Mouse (Mus musculus): ENCODE results near the gene Rabggta.

The Rabggta gene

DNA sequence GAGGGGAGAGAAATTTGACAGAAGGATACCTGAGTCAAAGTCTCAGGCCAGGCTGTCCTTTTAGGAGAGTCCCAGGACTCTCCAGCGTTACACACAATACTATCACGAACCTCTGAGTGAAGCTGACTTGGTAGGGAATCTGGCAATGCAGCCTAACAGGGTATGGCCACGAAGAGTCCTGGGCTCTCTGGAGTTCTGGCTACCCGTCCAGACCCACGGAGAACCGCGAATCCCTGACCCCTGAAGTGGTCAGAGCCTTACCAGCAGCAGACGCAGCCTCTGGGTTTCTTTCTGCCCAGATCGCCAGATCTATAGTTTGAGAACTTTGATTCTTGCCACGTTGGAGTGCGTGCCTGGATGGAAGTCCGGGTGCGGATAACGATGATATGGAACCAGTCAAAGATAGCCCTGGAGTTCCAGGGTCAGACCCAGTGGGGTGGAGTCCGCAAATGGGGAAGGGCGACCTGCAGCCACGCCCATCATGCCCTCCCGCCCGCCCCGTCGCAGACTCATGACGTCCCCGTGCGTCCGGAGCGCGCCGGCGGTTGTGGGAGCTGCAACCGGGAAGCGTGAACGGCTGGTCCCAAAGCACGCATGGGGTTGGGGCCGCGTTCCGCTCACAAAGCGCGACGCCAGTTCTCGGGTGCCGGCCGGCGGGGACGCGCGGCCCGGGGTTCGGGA lies 23.3 kb upstream of the Rabggta start, which contains the start of the genes Dhrs1 and Nop9:
Gene Dhrs1 (minus strand): TSS at position 511 of the 681 bp plus-strand sequence.
Gene Nop9 (plus strand): TSS at position 514 of the 681 bp plus-strand sequence.
- H3K27me3 ChIP-seq (ENCODE audit: control insufficient read depth, insufficient read depth, low read length, poor library complexity, severe bottlenecking): no peaks in the 10 kb centered on the region
- DNase-seq (ENCODE audit: low read depth, low spot score): peak; percentile 86

DNA sequence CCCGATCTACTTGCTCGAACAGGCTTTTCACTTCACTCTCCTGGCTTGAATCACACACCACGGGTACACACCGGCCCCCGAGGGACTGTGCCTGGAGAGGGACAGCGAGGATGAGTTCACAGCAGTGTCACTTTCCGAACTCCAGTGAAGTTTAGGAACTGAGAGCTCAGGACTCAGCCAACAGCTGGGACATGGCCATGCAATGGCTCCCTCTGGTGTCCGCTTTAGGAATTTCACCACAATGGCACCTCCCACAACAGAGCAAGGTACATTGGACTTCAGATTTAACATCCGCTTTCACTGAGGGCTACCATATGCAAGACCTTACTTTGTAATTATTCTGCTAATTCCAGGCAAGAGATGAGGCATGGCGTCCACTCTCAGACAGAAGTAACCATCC lies 21.6 kb upstream of the Rabggta start:
- Histone ChIP-seq H3K27me3 (ENCODE audit: control insufficient read depth, insufficient read depth, low read length, poor library complexity, severe bottlenecking) (no peaks in the 10 kb centered on the region), H3K36me3 (ENCODE audit: control insufficient read depth, insufficient read depth, low read length, poor library complexity, severe bottlenecking) (peaks cover 5% of the 10 kb centered on the region)
- peak; percentile 95 for DNase-seq (ENCODE audit: low read depth, low spot score)

More for the DNA sequence above, 23.3 kb upstream of the Rabggta start, which contains the start of the genes Dhrs1 and Nop9:
- H3K36me3 ChIP-seq (ENCODE audit: control insufficient read depth, insufficient read depth, low read length, poor library complexity, severe bottlenecking): peaks cover 12% of the 10 kb centered on the region

DNA sequence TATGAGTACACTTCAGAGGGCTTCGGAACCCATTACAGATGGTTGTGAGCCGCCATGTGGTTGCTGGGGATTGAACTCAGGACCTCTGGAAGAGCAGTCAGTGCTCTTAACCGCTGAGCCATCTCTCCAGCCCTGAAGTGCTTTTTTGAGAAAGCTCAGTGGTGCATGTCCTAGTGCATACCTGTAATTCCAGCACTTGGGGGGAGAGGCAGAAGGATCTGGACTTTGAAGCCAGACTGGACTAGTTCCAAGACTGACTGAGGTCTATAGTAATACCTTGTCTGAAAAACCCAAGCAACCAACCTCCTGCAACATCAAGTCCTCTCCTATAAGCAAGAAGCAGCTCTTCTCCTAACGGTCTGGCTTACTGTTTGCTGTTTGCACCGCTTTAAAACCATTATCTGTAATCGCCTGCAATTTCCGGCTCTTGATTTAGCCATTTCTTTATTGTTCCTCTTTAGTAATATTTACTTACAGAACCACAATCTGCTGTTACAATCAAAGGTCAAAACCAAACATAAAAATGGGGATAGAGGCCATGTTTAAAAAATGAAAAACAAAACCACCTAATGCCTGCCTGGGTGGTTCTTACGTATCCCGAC lies 15.1 kb upstream of the Rabggta start:
- Histone ChIP-seq H3K27me3 (ENCODE audit: control insufficient read depth, insufficient read depth, low read length, poor library complexity, severe bottlenecking) (no peaks in the 10 kb centered on the region), H3K36me3 (ENCODE audit: control insufficient read depth, insufficient read depth, low read length, poor library complexity, severe bottlenecking) (peaks cover 4% of the 10 kb centered on the region; the same call in 1 of the 2 replicates)
- DNase-seq (ENCODE audit: low read depth, low spot score): no peak

DNA sequence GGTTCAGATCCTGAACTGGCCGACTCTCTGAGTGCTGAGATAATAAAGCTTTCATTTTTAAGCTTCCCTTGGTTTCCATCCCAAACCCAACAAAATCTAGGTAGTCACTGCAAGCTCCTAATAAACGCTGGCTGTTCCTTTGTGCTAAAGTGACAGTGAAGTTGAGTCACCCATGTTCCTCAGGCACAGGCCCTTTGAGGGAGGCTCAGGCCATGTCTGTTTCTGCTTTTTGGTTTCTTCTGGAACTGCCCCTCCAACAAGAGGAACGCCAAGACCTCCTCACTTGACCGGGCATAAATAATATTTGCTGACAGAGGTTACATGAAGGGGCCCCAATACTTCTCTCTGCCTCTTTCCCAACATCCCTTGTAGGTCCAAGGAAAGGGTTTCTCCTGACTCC lies 13.7 kb upstream of the Rabggta start:
- DNase-seq (ENCODE audit: low read depth, low spot score): no peak
- peaks cover 4% of the 10 kb centered on the region; the same call in 1 of the 2 replicates for H3K36me3 ChIP-seq (ENCODE audit: control insufficient read depth, insufficient read depth, low read length, poor library complexity, severe bottlenecking)
- H3K27me3 ChIP-seq (ENCODE audit: control insufficient read depth, insufficient read depth, low read length, poor library complexity, severe bottlenecking): no peaks in the 10 kb centered on the region

DNA sequence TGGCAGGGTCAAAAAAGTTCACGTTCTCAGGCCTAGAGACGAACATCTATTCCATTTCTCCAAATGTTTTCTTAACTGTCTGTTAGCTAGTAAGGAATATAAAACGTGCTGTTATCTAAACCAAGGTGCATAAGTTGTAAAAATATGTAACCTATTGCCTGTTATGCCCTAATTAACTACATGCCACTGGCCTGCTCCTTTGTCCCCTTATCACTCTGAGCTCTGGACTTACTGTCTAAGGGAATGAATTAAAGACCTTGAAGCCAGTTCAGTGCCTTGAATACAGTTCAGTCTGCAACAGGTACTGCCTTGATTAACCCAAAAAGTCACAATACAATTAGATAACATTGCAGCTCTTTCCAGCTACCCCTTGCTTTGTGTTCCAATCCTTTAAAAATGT lies 13.3 kb upstream of the Rabggta start:
- H3K36me3 ChIP-seq (ENCODE audit: control insufficient read depth, insufficient read depth, low read length, poor library complexity, severe bottlenecking): peaks cover 2% of the 10 kb centered on the region; the same call in 1 of the 2 replicates
- no peaks in the 10 kb centered on the region for H3K27me3 ChIP-seq (ENCODE audit: control insufficient read depth, insufficient read depth, low read length, poor library complexity, severe bottlenecking)
- no peak for DNase-seq (ENCODE audit: low read depth, low spot score)

DNA sequence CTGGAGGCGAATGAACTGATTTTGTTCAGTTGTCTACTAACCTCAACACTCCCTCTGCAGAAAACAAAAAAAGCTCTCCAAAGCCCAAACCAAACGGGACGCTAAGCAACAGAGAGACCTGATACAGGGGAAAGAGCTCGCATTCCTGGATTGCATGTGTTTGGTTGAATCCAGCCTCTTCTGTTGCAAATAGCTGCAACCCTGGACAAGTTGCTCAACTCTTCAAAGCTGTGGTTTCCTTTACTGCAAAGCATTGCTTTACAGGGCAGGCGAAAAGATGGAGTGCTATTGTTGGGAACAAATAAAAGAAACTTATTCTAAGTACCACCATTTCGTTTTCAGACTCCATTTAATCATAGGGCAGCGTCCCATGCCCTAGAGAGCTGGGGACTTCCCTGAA lies 12.8 kb upstream of the Rabggta start:
- H3K27me3 ChIP-seq (ENCODE audit: control insufficient read depth, insufficient read depth, low read length, poor library complexity, severe bottlenecking): no peaks in the 10 kb centered on the region
- H3K36me3 ChIP-seq (ENCODE audit: control insufficient read depth, insufficient read depth, low read length, poor library complexity, severe bottlenecking): peaks cover 2% of the 10 kb centered on the region; the same call in 1 of the 2 replicates

DNA sequence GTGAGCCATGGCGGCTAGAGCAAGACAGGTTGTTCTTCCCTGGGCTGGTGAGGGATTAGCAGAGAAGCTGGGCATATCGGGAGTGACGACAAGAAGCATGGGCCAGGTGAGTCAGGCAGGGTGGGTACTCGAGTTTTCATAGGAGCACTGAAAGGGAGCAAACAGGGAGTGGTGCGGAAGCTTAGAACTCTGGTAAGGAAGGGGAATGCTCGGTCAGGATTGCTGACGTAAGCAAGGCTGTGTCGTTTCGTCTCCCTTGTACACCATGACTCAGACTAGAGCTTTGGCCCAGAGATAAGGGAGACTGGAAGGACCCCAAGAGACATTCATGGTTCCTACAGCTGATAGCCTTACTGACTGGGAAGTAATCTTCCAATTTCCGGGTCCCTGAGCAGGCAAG lies 11.8 kb upstream of the Rabggta start:
- Histone ChIP-seq H3K27me3 (ENCODE audit: control insufficient read depth, insufficient read depth, low read length, poor library complexity, severe bottlenecking) (no peaks in the 10 kb centered on the region), H3K36me3 (ENCODE audit: control insufficient read depth, insufficient read depth, low read length, poor library complexity, severe bottlenecking) (peaks cover 2% of the 10 kb centered on the region; the same call in 1 of the 2 replicates)

More for the DNA sequence above, 12.8 kb upstream of the Rabggta start:
- DNase-seq (ENCODE audit: low read depth, low spot score): no peak

DNA sequence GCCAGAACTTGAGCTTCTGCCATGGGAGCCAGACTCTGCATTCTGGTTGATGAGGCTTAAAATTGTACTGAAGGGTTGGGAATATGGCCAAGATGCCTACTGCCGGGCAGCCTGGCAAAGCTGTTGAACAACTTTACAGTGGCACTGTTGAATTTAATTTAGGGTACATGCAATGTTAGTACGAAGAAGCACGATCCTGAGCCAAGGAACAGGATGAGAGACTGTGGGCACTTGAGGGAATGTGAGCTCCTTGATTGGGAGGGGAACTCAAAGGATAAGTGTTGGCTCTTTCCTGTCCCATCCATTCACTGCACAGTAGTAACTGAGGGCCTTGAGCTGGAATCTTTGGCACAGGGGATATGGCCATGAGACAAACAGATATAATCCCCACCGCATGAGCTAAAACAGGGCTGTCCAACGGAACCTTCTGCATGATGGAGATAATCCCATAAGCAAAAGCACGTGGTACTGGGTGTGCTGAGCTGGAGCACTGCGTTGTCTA lies 8.5 kb upstream of the Rabggta start:
- Histone ChIP-seq H3K27me3 (ENCODE audit: control insufficient read depth, insufficient read depth, low read length, poor library complexity, severe bottlenecking) (no peaks in the 10 kb centered on the region), H3K36me3 (ENCODE audit: control insufficient read depth, insufficient read depth, low read length, poor library complexity, severe bottlenecking) (no peaks in the 10 kb centered on the region)
- no peak for DNase-seq (ENCODE audit: low read depth, low spot score)

More for the DNA sequence above, 11.8 kb upstream of the Rabggta start:
- DNase-seq (ENCODE audit: low read depth, low spot score): no peak

DNA sequence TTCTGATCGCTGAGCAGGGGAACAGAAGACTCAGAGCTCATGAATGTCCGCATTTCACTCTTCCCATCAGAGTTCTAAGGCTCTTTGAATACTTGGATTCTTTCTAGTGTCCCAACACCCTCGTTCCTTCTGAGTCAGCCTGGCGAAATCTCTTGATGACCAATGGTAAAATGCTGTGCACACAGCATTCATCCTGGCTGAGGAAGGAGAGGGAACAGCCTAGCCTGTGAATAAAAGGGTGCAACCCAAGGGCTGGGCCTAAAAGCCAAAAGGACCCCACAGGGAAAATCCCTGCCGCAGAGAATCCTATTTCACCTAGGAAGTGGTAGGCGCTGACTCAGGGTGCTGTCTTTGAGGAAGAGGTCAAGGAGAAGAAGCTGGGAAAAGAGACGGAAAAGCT lies 8.1 kb upstream of the Rabggta start:
- no peaks in the 10 kb centered on the region for H3K27me3 ChIP-seq (ENCODE audit: control insufficient read depth, insufficient read depth, low read length, poor library complexity, severe bottlenecking)
- H3K36me3 ChIP-seq (ENCODE audit: control insufficient read depth, insufficient read depth, low read length, poor library complexity, severe bottlenecking): no peaks in the 10 kb centered on the region
- DNase-seq (ENCODE audit: low read depth, low spot score): no peak

DNA sequence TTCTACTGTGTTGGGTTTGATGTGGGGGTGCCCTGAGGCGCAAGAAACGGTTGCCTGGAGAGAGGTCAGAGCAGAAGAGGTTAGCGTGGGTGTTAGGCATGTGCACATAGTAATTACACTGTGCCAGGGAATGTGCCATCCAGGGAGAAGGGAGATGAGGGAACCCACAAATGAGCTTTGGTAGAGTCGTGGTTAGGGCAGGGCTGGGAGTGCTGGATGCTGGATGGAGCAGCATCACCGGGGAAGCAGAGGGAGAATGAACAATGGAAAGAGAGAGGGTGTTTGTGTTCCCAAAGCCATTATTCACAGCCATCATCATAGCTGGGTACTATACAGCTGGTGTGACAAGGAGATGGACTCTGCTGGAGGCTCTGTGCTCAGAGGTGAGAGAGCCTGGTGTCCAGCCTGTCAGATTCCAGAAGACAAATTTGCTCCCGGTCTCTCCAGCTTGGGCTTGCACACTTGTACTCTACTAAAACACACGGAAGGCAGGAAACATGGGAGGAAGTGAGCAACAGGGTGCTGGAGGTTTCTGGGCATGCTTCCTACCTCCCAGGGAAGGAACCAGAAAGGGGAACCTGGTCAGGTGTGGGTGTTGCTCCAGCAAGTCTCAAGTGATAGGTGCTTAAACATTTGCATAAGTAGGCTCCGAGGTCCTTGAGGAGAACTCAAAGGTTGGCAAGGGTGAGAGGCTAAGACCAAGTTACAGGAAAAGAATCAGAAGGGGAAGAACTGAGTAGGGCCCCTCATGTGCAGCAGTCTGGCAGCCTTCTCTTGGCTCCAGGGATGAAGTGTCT lies 6.0 kb upstream of the Rabggta start:
- DNase-seq (ENCODE audit: low read depth, low spot score): peak; percentile 63
- no peaks in the 10 kb centered on the region for H3K27me3 ChIP-seq (ENCODE audit: control insufficient read depth, insufficient read depth, low read length, poor library complexity, severe bottlenecking)
- no peaks in the 10 kb centered on the region for H3K36me3 ChIP-seq (ENCODE audit: control insufficient read depth, insufficient read depth, low read length, poor library complexity, severe bottlenecking)

DNA sequence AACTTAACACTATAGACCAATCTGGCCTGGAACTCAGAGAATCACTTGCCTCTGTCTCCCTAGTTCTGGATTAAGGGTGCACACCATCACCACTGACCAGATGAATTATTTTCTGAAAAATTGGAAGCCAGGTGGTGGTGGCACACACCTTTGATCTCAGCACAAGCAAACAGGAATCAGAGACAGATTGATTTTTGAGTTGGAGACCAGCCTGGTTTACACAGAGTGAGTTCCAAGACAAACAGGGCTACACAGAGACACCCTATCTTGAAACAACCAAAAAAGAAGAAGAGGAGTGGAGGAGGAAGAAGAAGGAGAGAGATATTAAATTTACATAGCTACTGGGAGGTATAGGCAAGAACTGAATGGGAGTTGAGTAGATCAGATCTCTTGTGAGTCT lies 4.2 kb upstream of the Rabggta start:
- DNase-seq (ENCODE audit: low read depth, low spot score): no peak
- H3K27me3 ChIP-seq (ENCODE audit: control insufficient read depth, insufficient read depth, low read length, poor library complexity, severe bottlenecking): no peaks in the 10 kb centered on the region
- H3K36me3 ChIP-seq (ENCODE audit: control insufficient read depth, insufficient read depth, low read length, poor library complexity, severe bottlenecking): no peaks in the 10 kb centered on the region

DNA sequence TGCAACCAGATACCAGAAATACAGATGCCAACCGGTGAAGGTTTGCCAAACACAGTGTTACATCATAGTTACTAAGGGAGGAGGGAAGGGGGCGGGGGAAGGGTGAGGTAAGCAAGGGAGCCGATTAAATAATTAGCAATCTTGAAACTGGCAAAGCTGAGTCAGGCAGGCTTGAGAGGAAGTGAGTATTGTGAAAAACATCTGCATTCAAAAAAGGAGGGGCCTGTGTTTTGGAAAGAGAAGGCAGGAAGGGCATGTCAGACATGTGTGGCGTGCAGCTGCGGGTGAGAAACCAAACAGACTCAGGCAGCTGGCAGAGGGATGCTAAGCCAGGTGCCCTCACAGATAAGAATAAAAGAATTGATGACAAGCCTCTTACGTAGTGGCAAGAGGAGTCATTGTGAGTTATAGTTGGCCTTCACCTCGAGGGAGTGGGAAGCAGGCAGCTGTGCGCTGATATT lies 2.4 kb upstream of the Rabggta start:
- DNase-seq (ENCODE audit: low read depth, low spot score): peak; percentile 93
- Histone ChIP-seq H3K27me3 (ENCODE audit: control insufficient read depth, insufficient read depth, low read length, poor library complexity, severe bottlenecking) (no peaks in the 10 kb centered on the region), H3K36me3 (ENCODE audit: control insufficient read depth, insufficient read depth, low read length, poor library complexity, severe bottlenecking) (peaks cover 6% of the 10 kb centered on the region; the same call in 1 of the 2 replicates)

DNA sequence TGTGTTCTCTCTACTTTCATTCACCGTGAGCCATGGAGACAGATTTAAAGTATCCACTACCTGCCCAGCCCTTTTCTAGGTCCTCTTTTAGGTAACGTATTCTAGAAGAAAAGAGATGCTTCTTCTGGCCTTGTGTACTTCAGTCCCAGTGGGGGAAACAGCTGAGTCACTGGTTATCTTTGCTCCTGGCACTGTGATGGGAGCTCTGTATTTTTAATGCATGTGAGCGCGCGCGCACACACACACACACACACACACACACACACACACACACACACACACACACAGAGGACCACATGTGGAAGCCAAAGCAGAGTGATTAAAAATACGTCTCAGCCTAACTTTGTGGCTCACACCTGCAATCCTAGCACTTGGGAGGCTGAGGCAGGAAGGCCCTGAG lies 1.4 kb upstream of the Rabggta start:
- no peaks in the 10 kb centered on the region for H3K27me3 ChIP-seq (ENCODE audit: control insufficient read depth, insufficient read depth, low read length, poor library complexity, severe bottlenecking)
- DNase-seq (ENCODE audit: low read depth, low spot score): no peak
- peaks cover 14% of the 10 kb centered on the region for H3K36me3 ChIP-seq (ENCODE audit: control insufficient read depth, insufficient read depth, low read length, poor library complexity, severe bottlenecking)

DNA sequence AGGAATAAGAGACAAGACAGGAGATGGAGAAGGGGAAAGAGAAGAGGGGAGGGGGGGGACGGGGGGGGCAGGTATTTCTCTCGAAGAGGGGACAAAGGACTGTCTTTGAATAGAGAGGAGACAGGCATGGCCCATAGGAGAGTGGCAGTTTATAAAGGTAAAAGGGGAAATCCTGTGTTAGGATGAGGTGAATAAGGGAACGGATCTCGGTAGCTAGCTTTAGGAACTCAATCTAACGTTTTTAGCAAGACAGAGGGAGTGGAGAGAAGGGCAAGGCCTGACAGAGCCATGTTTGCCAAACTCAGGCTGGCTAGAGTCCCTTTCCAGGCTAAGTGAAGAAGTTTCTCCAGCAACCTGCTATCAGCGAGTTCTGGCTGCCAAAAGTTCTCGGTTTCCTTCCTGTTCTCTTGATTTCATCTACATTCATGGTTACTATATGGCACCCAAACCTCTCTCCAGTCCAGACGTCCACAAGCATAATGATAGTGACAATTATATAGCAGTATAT lies 429 bp upstream of the Rabggta start:
- Histone ChIP-seq H3K36me3 (ENCODE audit: control insufficient read depth, insufficient read depth, low read length, poor library complexity, severe bottlenecking) (peaks cover 21% of the 10 kb centered on the region), H3K27me3 (ENCODE audit: control insufficient read depth, insufficient read depth, low read length, poor library complexity, severe bottlenecking) (no peaks in the 10 kb centered on the region)
- DNase-seq (ENCODE audit: low read depth, low spot score): no peak

All from splenic B cell, adult 2 months (primary cell).